16 mouse cellular contexts compared by ENCODE assay signal in genomic region chr8:45659473-45659872, GRCm38 (mm10).
A peak's percentile ranks its signal among the peaks of the same experiment; 100 is the strongest.
DNase-seq lines count a peak whose midpoint lies in the region; ATAC-seq and TF ChIP-seq lines count a peak whose summit lies in the region.
"Had no signal": no experiment of that assay in that cellular context is flagged by ENCODE, and none has a peak within 500 bp of the region (broad histone marks: within the 10 kb centered on the region; RNA-seq: fewer than 3 reads in every experiment).

No protein-coding gene starts in this region.

- 61% methylated on average over 4 of the region's 4 CpGs for WGBS in embryonic facial prominence, embryonic 13.5 days
- 75% methylated on average over 4 of the region's 4 CpGs for WGBS in embryonic facial prominence, embryonic 10.5 days
- WGBS in hindbrain, postnatal 0 days = 89% methylated on average over 4 of the region's 4 CpGs
- 87% methylated on average over 4 of the region's 4 CpGs for WGBS in hindbrain, embryonic 16.5 days

- H3K27me3 ChIP-seq in embryonic facial prominence, embryonic 13.5 days = no peaks in the 10 kb centered on the region; the same call in 1 of the 2 replicates
- H3K27me3 ChIP-seq in embryonic facial prominence, embryonic 10.5 days (replicated peaks; ENCODE audit: low read depth, poor library complexity, severe bottlenecking) = no peaks in the 10 kb centered on the region
- no peaks in the 10 kb centered on the region for H3K27me3 ChIP-seq in hindbrain, postnatal 0 days (ENCODE audit: insufficient read depth, low read length)
- no peaks in the 10 kb centered on the region for H3K27me3 ChIP-seq in hindbrain, embryonic 16.5 days (replicated peaks; ENCODE audit: control insufficient read depth, insufficient read depth, low read length)
- H3K27me3 ChIP-seq: embryonic facial prominence, embryonic 12.5 days; forebrain, embryonic 13.5 days; hindbrain, embryonic 15.5 days; lung, embryonic 15.5 days; Patski had no signal

- no peak for DNase-seq in embryonic facial prominence, embryonic 10.5 days (ENCODE audit: low spot score)
- no peak for DNase-seq in hindbrain, postnatal 0 days (ENCODE audit: low spot score)
- peak; percentile 8 for DNase-seq in lung, postnatal 36 days
- DNase-seq in lung, adult 18-20 months = no peak
- no peak for DNase-seq in yolk sac, embryonic 10.5 days (ENCODE audit: low spot score)
- no peak for DNase-seq in embryo, embryonic 10.5 days (ENCODE audit: low spot score)
- DNase-seq: cerebellum, adult 9-11 months; gastrocnemius, postnatal 10 days; right cerebral cortex, postnatal 4 days had no signal

- H3K4me3 ChIP-seq in embryonic facial prominence, embryonic 13.5 days = peak overlapping the region; percentile 22; the same call in 1 of the 2 replicates
- no peak overlapping the region for H3K4me3 ChIP-seq in embryonic facial prominence, embryonic 10.5 days
- H3K4me3 ChIP-seq in hindbrain, postnatal 0 days (ENCODE audit: low read length) = no peak overlapping the region
- no peak overlapping the region for H3K4me3 ChIP-seq in hindbrain, embryonic 16.5 days (ENCODE audit: low read length)
- H3K4me3 ChIP-seq: forebrain, embryonic 13.5 days; hindbrain, embryonic 15.5 days had no signal

- peak overlapping the region; percentile 41; the same call in 1 of the 2 replicates for H3K4me2 ChIP-seq in embryonic facial prominence, embryonic 13.5 days
- 0 out of 2 replicates have a peak overlapping the region, but pooled peaks have one; percentile 25 for H3K4me2 ChIP-seq in hindbrain, postnatal 0 days (ENCODE audit: low read depth, low read length)
- H3K4me2 ChIP-seq in hindbrain, embryonic 16.5 days (ENCODE audit: low read length) = no peak overlapping the region
- H3K4me2 ChIP-seq: forebrain, embryonic 13.5 days; hindbrain, embryonic 15.5 days had no signal

- H3K4me1 ChIP-seq in embryonic facial prominence, embryonic 13.5 days = peaks cover 22% of the 10 kb centered on the region
- H3K4me1 ChIP-seq in embryonic facial prominence, embryonic 10.5 days = peaks cover 55% of the 10 kb centered on the region
- H3K4me1 ChIP-seq in hindbrain, postnatal 0 days (ENCODE audit: insufficient read depth, low read length) = 0 out of 2 replicates have a peak, but pooled peaks cover 5% of the 10 kb centered on the region
- no peaks in the 10 kb centered on the region for H3K4me1 ChIP-seq in hindbrain, embryonic 16.5 days (ENCODE audit: control insufficient read depth, insufficient read depth, low read depth, low read length)
- H3K4me1 ChIP-seq: hindbrain, embryonic 15.5 days had no signal

- ATAC-seq in embryonic facial prominence, embryonic 13.5 days (ENCODE audit: insufficient number of reproducible peaks, insufficient read depth, low FRiP score, low TSS enrichment, low read depth) = no peak
- ATAC-seq in hindbrain, postnatal 0 days = no peak
- no peak for ATAC-seq in hindbrain, embryonic 16.5 days
- ATAC-seq: forebrain, embryonic 13.5 days; Patski had no signal

- H3K9ac ChIP-seq in embryonic facial prominence, embryonic 13.5 days = no peak overlapping the region
- no peak overlapping the region for H3K9ac ChIP-seq in hindbrain, postnatal 0 days (replicated peaks; ENCODE audit: low read length)
- no peak overlapping the region for H3K9ac ChIP-seq in hindbrain, embryonic 16.5 days (ENCODE audit: low read depth, low read length)
- H3K9ac ChIP-seq: embryonic facial prominence, embryonic 12.5 days; forebrain, embryonic 13.5 days; hindbrain, embryonic 15.5 days; lung, embryonic 15.5 days had no signal

- H3K9me3 ChIP-seq in embryonic facial prominence, embryonic 13.5 days = no peaks in the 10 kb centered on the region
- no peaks in the 10 kb centered on the region for H3K9me3 ChIP-seq in embryonic facial prominence, embryonic 10.5 days
- no peaks in the 10 kb centered on the region for H3K9me3 ChIP-seq in hindbrain, postnatal 0 days (ENCODE audit: low read length)
- H3K9me3 ChIP-seq in hindbrain, embryonic 16.5 days (ENCODE audit: control insufficient read depth, low read length) = no peaks in the 10 kb centered on the region
- H3K9me3 ChIP-seq: embryonic facial prominence, embryonic 12.5 days; forebrain, embryonic 13.5 days; hindbrain, embryonic 15.5 days; lung, embryonic 15.5 days had no signal

- no peak for TF ChIP-seq CTCF in hindbrain, postnatal 0 days (IDR thresholded peaks at IDR 0.05; ENCODE audit: low read depth)

- H3K27ac ChIP-seq in embryonic facial prominence, embryonic 13.5 days = no peak overlapping the region
- no peak overlapping the region; the same call in 1 of the 2 replicates for H3K27ac ChIP-seq in embryonic facial prominence, embryonic 10.5 days (replicated peaks)
- no peak overlapping the region for H3K27ac ChIP-seq in hindbrain, postnatal 0 days
- H3K27ac ChIP-seq in hindbrain, embryonic 16.5 days (ENCODE audit: low read depth, low read length) = no peak overlapping the region
- H3K27ac ChIP-seq: forebrain, embryonic 13.5 days; hindbrain, embryonic 15.5 days; lung, embryonic 15.5 days had no signal

- H3K36me3 ChIP-seq in embryonic facial prominence, embryonic 13.5 days = no peaks in the 10 kb centered on the region
- no peaks in the 10 kb centered on the region for H3K36me3 ChIP-seq in embryonic facial prominence, embryonic 10.5 days (replicated peaks)
- 0 out of 2 replicates have a peak, but pooled peaks cover 5% of the 10 kb centered on the region for H3K36me3 ChIP-seq in hindbrain, postnatal 0 days (ENCODE audit: insufficient read depth, low read length)
- no peaks in the 10 kb centered on the region for H3K36me3 ChIP-seq in hindbrain, embryonic 16.5 days (ENCODE audit: control insufficient read depth, insufficient read depth, low read length)
- H3K36me3 ChIP-seq: embryonic facial prominence, embryonic 12.5 days; lung, embryonic 15.5 days had no signal
